Mouse (Mus musculus): ENCODE measurements around the gene Gm10750. TPM values are rescaled to one million over a fixed set of nuclear protein-coding genes. Genes with fewer than 3 reads are reported as not detected.

The Gm10750 gene
- not detected for polyA plus RNA-seq (2015; fragmentation: Illumina TruSeq; extraction: RNeasy Lipid Tissue Mini Kit (QIAGEN cat#74804); ENCODE audit: insufficient read depth, low replicate concordance)

GRCm38 (mm10) chr2:149017137-149017536 lies at the start of gene Gm10750:
Gm10750 (minus strand) TSS chr2:149017237.

GRCm38 (mm10) chr2:149003151-149003550 lies 13.9 kb downstream of the Gm10750 start, which contains the start of gene Gm1330:
Gm1330 (minus strand) TSS chr2:149003251.

Other genes starting within 250 kb of the Gm10750 start
- gene Cst11, start 245.7 kb downstream of the Gm10750 start, polyA plus RNA-seq (2015; fragmentation: Illumina TruSeq; extraction: RNeasy Lipid Tissue Mini Kit (QIAGEN cat#74804); ENCODE audit: insufficient read depth, low replicate concordance), result not detected
- not detected for gene 8030411F24Rik, start 235.2 kb downstream of the Gm10750 start, polyA plus RNA-seq (2015; fragmentation: Illumina TruSeq; extraction: RNeasy Lipid Tissue Mini Kit (QIAGEN cat#74804); ENCODE audit: insufficient read depth, low replicate concordance)
- not detected for gene Cst12, start 227.9 kb downstream of the Gm10750 start, polyA plus RNA-seq (2015; fragmentation: Illumina TruSeq; extraction: RNeasy Lipid Tissue Mini Kit (QIAGEN cat#74804); ENCODE audit: insufficient read depth, low replicate concordance)
- not detected for gene Cst8, start 218.5 kb downstream of the Gm10750 start, polyA plus RNA-seq (2015; fragmentation: Illumina TruSeq; extraction: RNeasy Lipid Tissue Mini Kit (QIAGEN cat#74804); ENCODE audit: insufficient read depth, low replicate concordance)
- gene Cst13, start 197.2 kb downstream of the Gm10750 start, polyA plus RNA-seq (2015; fragmentation: Illumina TruSeq; extraction: RNeasy Lipid Tissue Mini Kit (QIAGEN cat#74804); ENCODE audit: insufficient read depth, low replicate concordance), result not detected
- gene Cst9, start 182.1 kb downstream of the Gm10750 start, polyA plus RNA-seq (2015; fragmentation: Illumina TruSeq; extraction: RNeasy Lipid Tissue Mini Kit (QIAGEN cat#74804); ENCODE audit: insufficient read depth, low replicate concordance), result not detected
- not detected for gene 9230104L09Rik, start 152.2 kb downstream of the Gm10750 start, polyA plus RNA-seq (2015; fragmentation: Illumina TruSeq; extraction: RNeasy Lipid Tissue Mini Kit (QIAGEN cat#74804); ENCODE audit: insufficient read depth, low replicate concordance)
- gene Cst3, start 141.5 kb downstream of the Gm10750 start, polyA plus RNA-seq (2015; fragmentation: Illumina TruSeq; extraction: RNeasy Lipid Tissue Mini Kit (QIAGEN cat#74804); ENCODE audit: insufficient read depth, low replicate concordance), result 519 TPM
- not detected for gene Gm1330, start 14.0 kb downstream of the Gm10750 start, polyA plus RNA-seq (2015; fragmentation: Illumina TruSeq; extraction: RNeasy Lipid Tissue Mini Kit (QIAGEN cat#74804); ENCODE audit: insufficient read depth, low replicate concordance)